In genomic region chr1:166061532-166061931, GRCm38 (mm10) we compare ENCODE assay signal across 24 mouse cellular contexts.
"Had no signal": no experiment of that assay in that cellular context is flagged by ENCODE, and none has a peak within 500 bp of the region (broad histone marks: within the 10 kb centered on the region; RNA-seq: fewer than 3 reads in every experiment).

No protein-coding gene starts in this region.

- H3K9ac ChIP-seq: limb, embryonic 13.5 days; liver, embryonic 12.5 days; liver, embryonic 15.5 days; lung, embryonic 15.5 days; neural tube, embryonic 12.5 days; neural tube, embryonic 15.5 days; stomach, embryonic 15.5 days had no signal

- ATAC-seq: inflammation-experienced regulatory T-cells, adult 6 months; intestine, embryonic 16.5 days; liver, embryonic 12.5 days had no signal

- H3K4me1 ChIP-seq: liver, embryonic 15.5 days; neural tube, embryonic 12.5 days; neural tube, embryonic 15.5 days; stomach, embryonic 15.5 days had no signal

- H3K27me3 ChIP-seq: liver, embryonic 12.5 days; liver, embryonic 15.5 days; neural tube, embryonic 12.5 days; neural tube, embryonic 15.5 days; stomach, embryonic 15.5 days had no signal

- H3K4me3 ChIP-seq: layer of hippocampus, adult 2 months; limb, embryonic 10.5 days; limb, embryonic 13.5 days; liver, embryonic 12.5 days; liver, embryonic 15.5 days; lung, embryonic 15.5 days; neural tube, embryonic 12.5 days; neural tube, embryonic 15.5 days; stomach, embryonic 15.5 days had no signal

- H3K36me3 ChIP-seq: limb, embryonic 10.5 days; limb, embryonic 13.5 days; liver, embryonic 12.5 days; liver, embryonic 15.5 days; lung, embryonic 15.5 days; neural tube, embryonic 12.5 days; neural tube, embryonic 15.5 days; stomach, embryonic 15.5 days had no signal

- H3K9me3 ChIP-seq: limb, embryonic 10.5 days; limb, embryonic 13.5 days; liver, embryonic 12.5 days; liver, embryonic 15.5 days; lung, embryonic 15.5 days; neural tube, embryonic 12.5 days; neural tube, embryonic 15.5 days; stomach, embryonic 15.5 days had no signal

- H3K27ac ChIP-seq: layer of hippocampus, adult 2 months; limb, embryonic 10.5 days; limb, embryonic 13.5 days; liver, embryonic 12.5 days; liver, embryonic 15.5 days; lung, embryonic 15.5 days; neural tube, embryonic 12.5 days; neural tube, embryonic 15.5 days; stomach, embryonic 15.5 days had no signal

- DNase-seq: kidney, adult 18-20 months; kidney, adult 9 months; kidney, postnatal 25 days; layer of hippocampus, adult 9-11 months; liver; midbrain, embryonic 14.5 days; right cerebral cortex, adult 18-20 months; right cerebral cortex, postnatal 14 days; right cerebral cortex, postnatal 4 days; spleen, adult 18-20 months; thymus, adult 18-20 months; thymus, postnatal 36 days had no signal

- H3K4me2 ChIP-seq: limb, embryonic 13.5 days; liver, embryonic 12.5 days; liver, embryonic 15.5 days; lung, embryonic 15.5 days; midbrain, embryonic 11.5 days; neural tube, embryonic 12.5 days; neural tube, embryonic 15.5 days; stomach, embryonic 15.5 days had no signal
